Mouse (Mus musculus) kidney, embryonic 14.5 days (tissue): ENCODE measurements around the gene Adtrp. TPM values are rescaled to one million over a fixed set of nuclear protein-coding genes. Genes with fewer than 3 reads are reported as not detected.

ENCODE experiments used
- ATAC-seq: fragments of 200-750 bp; cut with Nextera tagmentation; 2 replicates; pipeline ENCODE4 v1.8.0; 2017; ENCODE audit warnings: moderate number of reproducible peaks, mild to moderate bottlenecking, moderate TSS enrichment, moderate library complexity; ENCODE audit not compliant: low FRiP score, low TSS enrichment
- H3K27ac ChIP-seq: fragments of 300-500 bp; sonication (generic); 2 replicates; pipeline ENCODE4 v1.5.1; 2014; ENCODE audit warnings: low read depth, mild to moderate bottlenecking, low read length, moderate library complexity, mixed read lengths
- H3K27me3 ChIP-seq: fragments of 300-500 bp; sonication (generic); 2 replicates; pipeline ENCODE4 v1.6.1; 2014; ENCODE audit warnings: mild to moderate bottlenecking, low read length; ENCODE audit not compliant: control insufficient read depth, insufficient read depth
- H3K36me3 ChIP-seq: fragments of 300-500 bp; sonication (generic); 2 replicates; pipeline ENCODE4 v1.6.1; 2014; ENCODE audit warnings: low read length, mixed read lengths; ENCODE audit not compliant: control insufficient read depth, insufficient read depth
- H3K4me1 ChIP-seq: fragments of 300-500 bp; sonication (generic); 2 replicates; pipeline ENCODE4 v1.6.1; 2014; ENCODE audit warnings: low read length, mixed read lengths; ENCODE audit not compliant: control insufficient read depth, insufficient read depth
- H3K4me2 ChIP-seq: fragments of 300-500 bp; sonication (generic); replicated peaks from 2 replicates; pipeline ENCODE4 v1.6.1; 2014; ENCODE audit warnings: low read depth, mild to moderate bottlenecking, low read length
- H3K4me3 ChIP-seq: fragments of 300-500 bp; sonication (generic); 2 replicates; pipeline ENCODE4 v1.5.1; 2014; ENCODE audit warnings: mild to moderate bottlenecking, low read length
- H3K9ac ChIP-seq: fragments of 300-500 bp; sonication (generic); 2 replicates; pipeline ENCODE4 v1.6.1; 2014; ENCODE audit warnings: low read depth, mild to moderate bottlenecking, low read length, moderate library complexity
- H3K9me3 ChIP-seq: fragments of 300-500 bp; sonication (generic); 2 replicates; pipeline ENCODE4 v1.6.1; 2016; ENCODE audit warnings: low read length; ENCODE audit not compliant: control insufficient read depth
- WGBS: fragments of 180-500 bp; shearing (Covaris S2); extraction: QIAGEN DNeasy Blood & Tissue Kit; methylation state at CpG from one replicate; pipeline ENCODE4 v1.1.7; 2014; 5-methylcytosine and 5-hydroxymethylcytosine counted together
- polyA plus RNA-seq: library from polyadenylated mRNA; unstranded; fragments of >200 nt; fragmentation: Nextera tagmentation; extraction: Ambion mirVana; gene quantifications from 2 replicates; pipeline ENCODE4 v1.2.1, GENCODE M21; 2014

Gene Adtrp
- polyA plus RNA-seq, 1 experiment from 2014 or later = 0.23 TPM

- ATAC-seq = no peak; the same call in 1 of the 2 replicates
- H3K4me3 ChIP-seq = no peak overlapping the region
- H3K4me1 ChIP-seq = peaks cover 5% of the 10 kb centered on the region; the same call in 1 of the 2 replicates
- H3K9me3 ChIP-seq = no peaks in the 10 kb centered on the region
- H3K36me3 ChIP-seq = no peaks in the 10 kb centered on the region
- 42% methylated on average over 9 of the region's 9 CpGs for WGBS
- H3K9ac ChIP-seq = no peak overlapping the region
- H3K27me3 ChIP-seq = no peaks in the 10 kb centered on the region
- H3K27ac ChIP-seq = no peak overlapping the region
- no peak overlapping the region for H3K4me2 ChIP-seq
Observed at GRCm38 (mm10) chr13:41779603-41780180, 67.8 kb downstream of the Adtrp start.

- Histone ChIP-seq H3K27me3 (no peaks in the 10 kb centered on the region), H3K4me2 (no peak overlapping the region), H3K4me3 (no peak overlapping the region), H3K9ac (no peak overlapping the region), H3K4me1 (no peaks in the 10 kb centered on the region), H3K27ac (no peak overlapping the region), H3K9me3 (no peaks in the 10 kb centered on the region), H3K36me3 (no peaks in the 10 kb centered on the region)
- no peak for ATAC-seq
- WGBS = 69% methylated on average over 4 of the region's 4 CpGs
Observed at GRCm38 (mm10) chr13:41773812-41774376, 73.6 kb downstream of the Adtrp start.

GRCm38 (mm10) chr13:41771061-41771460 is 76.4 kb downstream of the Adtrp start:
- Histone ChIP-seq H3K4me1 (no peaks in the 10 kb centered on the region), H3K36me3 (no peaks in the 10 kb centered on the region), H3K4me3 (no peak overlapping the region), H3K27ac (no peak overlapping the region), H3K4me2 (no peak overlapping the region), H3K9me3 (no peaks in the 10 kb centered on the region), H3K27me3 (no peaks in the 10 kb centered on the region), H3K9ac (no peak overlapping the region)
- 47% methylated on average over 3 of the region's 3 CpGs for WGBS
- ATAC-seq = no peak

- Histone ChIP-seq H3K36me3 (no peaks in the 10 kb centered on the region), H3K27ac (no peak overlapping the region), H3K27me3 (no peaks in the 10 kb centered on the region), H3K9ac (no peak overlapping the region), H3K4me2 (no peak overlapping the region), H3K4me1 (no peaks in the 10 kb centered on the region), H3K9me3 (no peaks in the 10 kb centered on the region), H3K4me3 (no peak overlapping the region)
- 92% methylated on average over 4 of the region's 4 CpGs for WGBS
- no peak for ATAC-seq
Observed at GRCm38 (mm10) chr13:41767941-41768340, 79.5 kb downstream of the Adtrp start.

GRCm38 (mm10) chr13:41761986-41762385 is 85.5 kb downstream of the Adtrp start:
- H3K4me2 ChIP-seq = no peak overlapping the region
- no peaks in the 10 kb centered on the region for H3K36me3 ChIP-seq
- no peaks in the 10 kb centered on the region for H3K9me3 ChIP-seq
- ATAC-seq = no peak
- WGBS = 85% methylated on average over 3 of the region's 3 CpGs
- no peaks in the 10 kb centered on the region for H3K27me3 ChIP-seq
- H3K4me3 ChIP-seq = no peak overlapping the region
- no peak overlapping the region for H3K27ac ChIP-seq
- H3K9ac ChIP-seq = no peak overlapping the region
- H3K4me1 ChIP-seq = 0 out of 2 replicates have a peak, but pooled peaks cover 3% of the 10 kb centered on the region

GRCm38 (mm10) chr13:41760484-41760883 is 87.0 kb downstream of the Adtrp start:
- no peak overlapping the region for H3K9ac ChIP-seq
- ATAC-seq = no peak
- WGBS = 51% methylated on average over 10 of the region's 10 CpGs
- H3K27me3 ChIP-seq = no peaks in the 10 kb centered on the region
- 0 out of 2 replicates have a peak, but pooled peaks cover 3% of the 10 kb centered on the region for H3K4me1 ChIP-seq
- H3K27ac ChIP-seq = no peak overlapping the region
- no peaks in the 10 kb centered on the region for H3K9me3 ChIP-seq
- no peaks in the 10 kb centered on the region for H3K36me3 ChIP-seq
- no peak overlapping the region for H3K4me2 ChIP-seq
- H3K4me3 ChIP-seq = no peak overlapping the region

GRCm38 (mm10) chr13:41758550-41759465 is 88.7 kb downstream of the Adtrp start:
- Histone ChIP-seq H3K9me3 (no peaks in the 10 kb centered on the region), H3K36me3 (no peaks in the 10 kb centered on the region), H3K4me1 (0 out of 2 replicates have a peak, but pooled peaks cover 3% of the 10 kb centered on the region), H3K4me2 (no peak overlapping the region), H3K27ac (no peak overlapping the region), H3K27me3 (no peaks in the 10 kb centered on the region), H3K9ac (no peak overlapping the region), H3K4me3 (no peak overlapping the region)
- ATAC-seq = no peak
- WGBS = 59% methylated on average over 19 of the region's 19 CpGs

GRCm38 (mm10) chr13:41753114-41753513 is 94.4 kb downstream of the Adtrp start:
- ATAC-seq = no peak
- WGBS = 37% methylated on average over 5 of the region's 5 CpGs
- H3K27me3 ChIP-seq = no peaks in the 10 kb centered on the region

GRCm38 (mm10) chr13:41750481-41750880 is 97.0 kb downstream of the Adtrp start:
- Histone ChIP-seq H3K4me3 (no peak overlapping the region), H3K9ac (no peak overlapping the region), H3K4me1 (0 out of 2 replicates have a peak, but pooled peaks cover 6% of the 10 kb centered on the region), H3K27me3 (no peaks in the 10 kb centered on the region), H3K9me3 (no peaks in the 10 kb centered on the region), H3K27ac (no peak overlapping the region), H3K36me3 (no peaks in the 10 kb centered on the region), H3K4me2 (no peak overlapping the region)
- 80% methylated on average over 5 of the region's 5 CpGs for WGBS
- no peak for ATAC-seq

More at GRCm38 (mm10) chr13:41753114-41753513, 94.4 kb downstream of the Adtrp start:
- H3K27ac ChIP-seq = no peak overlapping the region
- no peak overlapping the region for H3K4me3 ChIP-seq
- H3K9ac ChIP-seq = no peak overlapping the region
- H3K4me2 ChIP-seq = no peak overlapping the region
- no peaks in the 10 kb centered on the region for H3K36me3 ChIP-seq
- 0 out of 2 replicates have a peak, but pooled peaks cover 6% of the 10 kb centered on the region for H3K4me1 ChIP-seq
- no peaks in the 10 kb centered on the region for H3K9me3 ChIP-seq
